Comparison of ENCODE assay signal across 13 mouse cellular contexts in genomic region chr16:70021436-70021835, GRCm38 (mm10).
DNase-seq lines count a peak whose midpoint lies in the region.
"Had no signal": no experiment of that assay in that cellular context is flagged by ENCODE, and none has a peak within 500 bp of the region (broad histone marks: within the 10 kb centered on the region; RNA-seq: fewer than 3 reads in every experiment).

No protein-coding gene starts in this region.

- peak; percentile 82 for DNase-seq in heart, adult 11 months
- no peak for DNase-seq in heart, postnatal 36 days
- DNase-seq: adrenal gland, adult 2 months; adrenal gland, adult 8-10 months; adrenal gland, postnatal 10 days; adrenal gland, postnatal 14 days; adrenal gland, postnatal 25 days; adrenal gland, postnatal 36 days; B cell, adult 2 months; cerebellum, adult 11 months; cerebellum, adult 11-12 months; cerebellum, adult 18-20 months; cerebellum, adult 2 months had no signal

- intact Hi-C loops in heart, postnatal 36 days (cut with DNase I), result no loop called here
